Mouse (Mus musculus) ovary, adult 10 weeks (tissue): ENCODE measurements around the gene Gpm6a. TPM values are rescaled to one million over a fixed set of nuclear protein-coding genes. Genes with fewer than 3 reads are reported as not detected.

Experiments used
- polyA plus RNA-seq: library from polyadenylated mRNA; stranded (reverse); fragments of 350-450 nt; fragmentation: Illumina TruSeq; extraction: RNeasy Lipid Tissue Mini Kit (QIAGEN cat#74804); gene quantifications from one replicate; pipeline ENCODE4 v1.2.3, GENCODE M21; 2014

The Gpm6a gene
- polyA plus RNA-seq, result 89.1 TPM

GRCm38 (mm10) chr8:54954741-54955455 is at the start of gene Gpm6a:
Gene Gpm6a, plus strand, starts transcription at chr8:54954843.

Other genes with a start within 250 kb of the Gpm6a start
- gene Wdr17, start 67.7 kb upstream of the Gpm6a start, polyA plus RNA-seq, result 1.9 TPM